Mouse (Mus musculus) forebrain, embryonic 14.5 days (tissue): ENCODE measurements around the gene Scgb1b7. TPM values are rescaled to one million over a fixed set of nuclear protein-coding genes. Genes with fewer than 3 reads are reported as not detected.
"Not testable (repeated sequence)": the region's sequence is repeated elsewhere in the genome, so short reads cannot be mapped to it uniquely, and the experiment has no call there.

ENCODE experiments used
- ATAC-seq: fragments of 200-750 bp; cut with Nextera tagmentation; 2 replicates; pipeline ENCODE4 v1.8.0; 2017; ENCODE audit warnings: mild to moderate bottlenecking, moderate library complexity
- DNase-seq: peaks from one replicate; pipeline ENCODE4 v3.0.0-alpha.2; 2015; ENCODE audit warnings: low spot score
- H3K27ac ChIP-seq: fragments of 300-500 bp; sonication (generic); 2 replicates; pipeline ENCODE4 v1.5.1; 2014; ENCODE audit warnings: low read depth, mild to moderate bottlenecking, control low read depth, low read length, moderate library complexity
- H3K27me3 ChIP-seq: fragments of 300-500 bp; sonication (generic); replicated peaks from 2 replicates; pipeline ENCODE4 v1.6.1; 2014; ENCODE audit warnings: low read length, control low read depth, mixed read lengths; ENCODE audit not compliant: control insufficient read depth, insufficient read depth
- H3K36me3 ChIP-seq: fragments of 300-500 bp; sonication (generic); 2 replicates; pipeline ENCODE4 v1.6.1; 2014; ENCODE audit warnings: low read length, control low read depth; ENCODE audit not compliant: control insufficient read depth, insufficient read depth
- H3K4me1 ChIP-seq: fragments of 300-500 bp; sonication (generic); 2 replicates; pipeline ENCODE4 v1.6.1; 2014; ENCODE audit warnings: antibody characterized with exemption, low read length, control low read depth; ENCODE audit not compliant: control insufficient read depth, insufficient read depth
- H3K4me2 ChIP-seq: fragments of 300-500 bp; sonication (generic); 2 replicates; pipeline ENCODE4 v1.6.1; 2014; ENCODE audit warnings: mild to moderate bottlenecking, control low read depth, low read length
- H3K4me3 ChIP-seq: fragments of 300-500 bp; sonication (generic); 2 replicates; pipeline ENCODE4 v1.5.1; 2014; ENCODE audit warnings: low read depth, low read length, control low read depth
- H3K9ac ChIP-seq: fragments of 300-500 bp; sonication (generic); 2 replicates; pipeline ENCODE4 v1.6.1; 2014; ENCODE audit warnings: mild to moderate bottlenecking, low read length, control low read depth, moderate library complexity
- H3K9me3 ChIP-seq: fragments of 300-500 bp; sonication (generic); replicated peaks from 2 replicates; pipeline ENCODE4 v1.6.1; 2016; ENCODE audit warnings: low read length, control low read depth, mixed read lengths; ENCODE audit not compliant: control insufficient read depth
- WGBS: fragments of 180-500 bp; shearing (Covaris S2); extraction: QIAGEN DNeasy Blood & Tissue Kit; methylation state at CpG from one replicate; pipeline ENCODE4 v1.1.7; 2014; 5-methylcytosine and 5-hydroxymethylcytosine counted together
- polyA plus RNA-seq: library from polyadenylated mRNA; unstranded; fragments of >200 nt; fragmentation: Nextera tagmentation; extraction: Ambion mirVana; gene quantifications from 2 replicates; pipeline ENCODE4 v1.2.1, GENCODE M21; 2014

Gene Scgb1b7
- not detected in 2 replicates for polyA plus RNA-seq

- not testable (repeated sequence) for H3K9ac ChIP-seq, H3K4me1 ChIP-seq, DNase-seq, H3K36me3 ChIP-seq, ATAC-seq, H3K27ac ChIP-seq, H3K4me2 ChIP-seq, H3K9me3 ChIP-seq, H3K4me3 ChIP-seq, H3K27me3 ChIP-seq
- no CpG with 5 or more reads among the region's 5 CpGs for WGBS
Observed at GRCm38 (mm10) chr7:31712365-31712764, at the start of gene Scgb1b7. Gene Scgb1b7 (plus strand): TSS chr7:31712665.

GRCm38 (mm10) chr7:31705657-31706056 is 6.8 kb upstream of the Scgb1b7 start, which contains the start of gene Scgb2b7:
Gene Scgb2b7 (minus strand): TSS chr7:31705757.
- H3K9ac ChIP-seq, H3K4me2 ChIP-seq, ATAC-seq, H3K27me3 ChIP-seq, H3K27ac ChIP-seq, DNase-seq, H3K36me3 ChIP-seq, H3K4me1 ChIP-seq, H3K4me3 ChIP-seq, H3K9me3 ChIP-seq: not testable (repeated sequence)

Other genes starting within 250 kb of the Scgb1b7 start
- not detected in 2 replicates for gene Scgb2b7, start 6.9 kb upstream of the Scgb1b7 start, polyA plus RNA-seq